Mouse (Mus musculus): Measurements from ENCODE around the gene Gramd4.

Gene Gramd4

DNA sequence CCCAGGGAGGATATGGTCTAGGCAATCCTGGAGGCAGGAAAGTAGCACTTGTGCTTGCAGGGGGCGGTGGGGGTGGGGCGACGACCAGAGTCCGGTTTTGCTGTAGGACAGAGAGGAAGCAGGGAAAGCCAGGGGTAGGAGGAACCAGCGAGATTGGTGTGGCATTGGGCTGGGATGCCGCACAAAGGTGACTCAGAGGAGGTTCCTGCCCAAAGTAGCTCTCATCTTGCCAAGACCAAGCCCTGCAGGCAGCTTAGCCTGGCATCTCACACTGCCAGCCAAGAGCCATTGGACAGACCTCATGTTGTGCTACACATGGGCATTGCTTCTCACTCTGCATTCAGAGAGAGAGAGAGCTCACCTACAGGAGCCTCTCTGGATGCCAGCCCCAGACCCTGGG, at the start of gene Gramd4:
Gene Gramd4, plus strand, starts transcription at position 283 of the 400 bp plus-strand sequence.
- no peak for DNase-seq (ENCODE audit: low read depth, low spot score)

DNA sequence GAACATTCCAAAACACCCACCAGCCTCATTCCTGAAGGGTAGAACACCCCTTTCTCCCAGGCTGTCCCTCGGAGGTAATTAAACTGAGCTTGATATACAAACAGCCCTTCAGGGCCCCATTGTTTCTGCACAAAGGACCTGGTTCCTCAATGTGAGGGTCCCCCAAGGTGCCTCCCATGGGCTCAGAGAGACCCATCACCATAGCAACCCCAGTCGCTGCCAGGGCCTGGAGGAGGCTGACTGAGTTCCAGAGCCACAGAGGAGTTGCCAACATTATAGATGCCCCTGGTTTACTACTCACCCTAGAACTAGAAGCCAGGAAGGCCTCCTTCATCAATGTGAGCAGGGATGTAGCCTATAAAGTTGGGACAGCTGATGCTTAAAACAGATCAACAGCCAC, 44.4 kb upstream of the Gramd4 start:
- DNase-seq (ENCODE audit: low read depth, low spot score): no peak

DNA sequence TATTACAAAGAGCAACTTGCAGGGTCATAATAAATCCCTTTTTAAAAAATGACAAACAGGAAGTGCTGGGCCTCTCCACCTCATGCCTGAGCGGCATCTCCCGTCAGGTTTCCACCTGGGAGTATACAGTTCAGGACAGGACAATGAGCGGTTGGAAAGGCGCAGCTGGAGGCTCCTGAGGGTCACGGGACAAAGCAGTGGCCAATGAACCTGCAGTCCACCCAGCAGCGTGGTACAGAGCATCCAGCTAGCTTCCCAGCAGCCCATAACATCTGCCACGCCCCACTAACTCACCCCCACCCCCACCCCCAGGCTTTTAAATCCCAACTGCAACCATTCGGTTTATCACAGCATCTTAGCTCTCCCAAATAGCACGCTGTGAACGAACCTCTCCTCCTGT, 43.8 kb upstream of the Gramd4 start:
- DNase-seq (ENCODE audit: low read depth, low spot score): no peak

DNA sequence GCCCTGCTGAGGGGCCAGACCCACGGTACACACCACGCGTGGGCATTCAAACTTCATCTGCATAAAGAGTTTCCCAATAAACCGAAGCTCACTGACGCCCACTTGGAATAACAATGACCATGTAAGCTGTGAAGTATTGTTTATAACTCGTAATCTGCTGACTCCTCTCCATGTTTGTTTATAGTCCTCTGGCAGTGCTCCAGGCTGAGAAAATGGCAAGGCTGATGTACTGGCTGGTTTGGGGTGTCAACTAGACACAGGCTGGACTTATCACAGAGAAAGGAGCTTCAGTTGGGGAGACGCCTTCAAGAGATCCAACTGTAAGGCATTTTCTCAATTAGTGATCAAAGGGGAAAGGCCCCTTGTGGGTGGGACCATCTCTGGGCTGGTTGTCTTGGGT, 42.5 kb upstream of the Gramd4 start:
- DNase-seq (ENCODE audit: low read depth, low spot score): no peak

DNA sequence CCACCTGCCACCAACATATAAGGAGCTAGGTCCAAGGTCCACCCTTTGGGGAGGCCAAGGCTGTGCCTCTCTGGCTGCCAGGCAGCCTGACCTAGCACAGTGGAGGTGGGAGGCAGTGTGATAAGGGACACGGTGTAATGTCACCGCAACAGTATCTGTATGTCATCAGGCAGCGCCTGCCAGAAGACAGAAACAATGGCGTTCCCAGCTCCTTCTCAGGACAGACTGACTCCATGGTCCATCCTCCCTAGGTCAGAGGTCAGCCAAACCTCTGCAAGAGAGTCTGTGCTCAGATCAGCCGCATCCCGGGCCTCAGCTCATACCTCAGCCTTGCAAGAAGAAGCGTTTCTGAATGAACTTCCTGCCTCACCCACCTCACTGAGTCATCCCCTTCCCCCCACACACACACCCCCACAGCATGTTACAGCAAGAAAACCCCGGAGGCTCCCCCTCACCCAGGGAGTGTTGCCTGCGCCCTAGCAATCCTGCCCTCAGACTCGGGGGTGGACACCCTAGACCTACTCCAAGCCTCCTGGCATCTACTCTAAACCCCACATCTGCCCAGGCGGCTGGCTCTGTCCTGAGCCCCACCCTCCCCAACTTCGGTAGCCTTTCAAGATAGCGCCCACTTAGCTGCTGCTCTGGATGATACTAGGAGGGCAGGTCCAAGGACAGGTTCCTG, 41.5 kb upstream of the Gramd4 start:
- DNase-seq (ENCODE audit: low read depth, low spot score): no peak

DNA sequence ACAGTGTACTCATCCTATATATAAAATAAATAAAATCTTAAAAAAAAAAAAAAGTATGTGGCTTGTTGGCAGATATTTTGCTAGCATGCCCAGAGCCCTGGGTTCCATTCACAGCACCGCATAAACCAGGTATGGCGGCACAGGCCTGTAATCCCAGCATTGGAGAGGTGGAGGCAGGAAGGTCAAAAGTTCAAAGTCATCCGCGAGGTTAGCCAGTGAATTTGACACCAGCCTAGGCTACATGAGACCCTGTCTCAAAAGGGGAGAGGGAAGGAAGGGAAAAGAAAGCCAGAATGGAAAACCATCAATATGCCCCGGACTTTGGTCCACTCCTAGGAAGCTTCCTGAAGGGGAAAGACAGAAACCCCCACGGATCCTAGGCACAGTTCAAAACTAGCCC, 40.2 kb upstream of the Gramd4 start:
- no peak for DNase-seq (ENCODE audit: low read depth, low spot score)

DNA sequence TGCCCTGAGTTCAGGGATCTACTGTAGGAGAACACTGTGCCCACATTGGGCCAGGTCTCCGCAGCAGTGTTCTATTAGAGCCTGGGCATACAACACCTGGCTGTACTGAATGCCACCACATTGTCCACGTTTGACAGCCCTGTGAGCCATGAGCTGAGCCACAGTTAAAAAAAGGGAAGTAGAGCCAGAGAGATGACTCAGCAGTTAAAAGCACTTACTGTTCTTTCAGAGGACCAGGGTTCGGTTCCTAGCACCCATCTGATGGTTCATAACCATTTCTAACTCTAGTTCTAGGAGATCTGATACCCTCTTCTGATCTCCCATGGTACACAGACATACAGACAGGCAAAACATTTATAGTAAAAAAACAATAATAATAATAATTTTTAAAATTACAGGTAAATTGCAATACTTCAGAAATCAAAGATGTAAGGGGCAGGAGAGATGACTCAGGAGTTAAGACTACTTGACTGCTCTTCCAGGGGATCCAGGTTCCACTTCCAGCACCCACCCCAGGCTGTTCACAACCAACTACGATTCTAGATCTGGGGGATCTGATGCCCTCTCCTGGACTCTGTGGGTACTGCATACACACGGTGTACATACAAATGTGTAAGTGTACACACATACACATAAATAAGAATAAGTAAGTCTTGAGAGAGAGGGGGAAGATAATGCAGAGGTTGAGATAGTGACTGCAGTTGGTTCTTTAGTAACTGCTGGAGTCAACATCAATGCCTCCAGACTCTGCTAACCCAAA, 38.6 kb upstream of the Gramd4 start:
- DNase-seq (ENCODE audit: low read depth, low spot score): no peak

DNA sequence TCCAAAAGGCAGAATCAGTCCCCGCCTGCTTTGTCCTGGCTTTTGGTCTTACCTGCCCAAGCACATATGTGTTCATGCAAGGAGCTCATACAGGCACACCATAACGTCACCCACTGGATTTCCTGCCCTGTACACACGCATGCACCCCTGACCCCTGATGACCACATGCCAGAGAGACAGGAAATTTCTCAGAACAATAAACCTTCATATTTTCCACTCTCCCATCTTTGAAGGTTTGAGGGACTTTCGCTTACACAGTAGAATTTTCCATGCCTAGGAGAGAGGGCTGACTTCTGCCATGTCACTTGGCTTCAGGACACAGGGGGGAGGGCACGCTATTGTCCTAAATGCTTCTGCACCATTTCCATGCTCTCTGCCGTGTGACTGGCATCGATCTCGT, 37.5 kb upstream of the Gramd4 start:
- no peak for DNase-seq (ENCODE audit: low read depth, low spot score)

DNA sequence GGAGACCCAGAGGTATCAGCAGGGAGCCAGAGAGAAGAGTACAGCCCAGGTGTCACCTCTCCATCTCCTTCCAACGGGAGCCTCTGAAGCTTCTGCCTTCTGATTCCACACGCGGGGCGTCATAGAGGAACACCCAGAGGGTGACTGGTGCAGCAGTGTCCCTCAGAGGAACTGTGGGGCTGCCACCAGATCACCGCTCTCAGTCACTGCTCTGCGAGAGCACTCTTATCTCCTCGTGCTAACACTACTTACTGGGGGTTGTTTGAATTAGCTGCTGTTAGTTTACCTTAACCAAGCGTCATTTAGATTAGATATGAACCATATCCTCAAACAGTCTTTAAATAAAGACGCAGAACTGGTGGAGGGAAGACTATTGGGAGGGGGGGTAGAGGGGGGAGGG, 36.2 kb upstream of the Gramd4 start:
- no peak for DNase-seq (ENCODE audit: low read depth, low spot score)

DNA sequence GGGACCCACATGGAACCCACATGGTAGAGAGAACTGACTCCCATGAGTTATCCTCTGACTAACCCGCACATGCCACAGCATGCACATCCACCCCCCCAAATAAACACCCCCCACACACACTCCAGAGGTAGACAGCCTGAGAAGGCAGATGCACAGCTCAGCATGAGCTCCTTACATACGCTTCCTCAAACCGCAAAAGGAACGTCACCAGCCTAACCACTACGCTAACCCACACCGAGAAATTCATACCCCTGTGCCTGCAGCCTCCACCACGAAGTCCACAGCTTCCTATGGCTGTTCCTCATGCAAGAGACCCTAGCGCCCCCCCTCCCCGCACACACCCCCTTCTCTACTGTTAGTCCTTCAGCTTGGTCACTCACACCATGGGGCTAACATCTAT, 35.5 kb upstream of the Gramd4 start:
- DNase-seq (ENCODE audit: low read depth, low spot score): no peak

DNA sequence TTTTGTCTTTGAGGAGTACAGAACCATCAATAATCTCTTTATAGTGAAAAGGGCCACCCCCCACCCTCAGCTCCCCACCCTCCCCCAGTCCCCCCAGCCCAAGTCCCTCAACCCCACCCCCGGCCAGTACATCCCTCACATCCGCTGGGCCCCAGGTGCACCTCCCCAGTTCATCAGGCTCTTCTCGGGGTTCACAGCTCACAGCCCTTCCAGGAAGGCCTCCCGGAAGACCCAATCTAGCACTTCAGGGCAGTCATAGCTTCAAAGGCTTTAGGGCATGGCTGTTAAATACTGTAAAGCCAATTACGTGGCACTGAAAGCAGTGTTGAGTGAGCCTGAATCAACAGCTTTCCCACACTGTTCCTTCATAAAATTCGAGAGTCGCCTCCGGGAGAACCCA, 29.6 kb upstream of the Gramd4 start:
- no peak for DNase-seq (ENCODE audit: low read depth, low spot score)

DNA sequence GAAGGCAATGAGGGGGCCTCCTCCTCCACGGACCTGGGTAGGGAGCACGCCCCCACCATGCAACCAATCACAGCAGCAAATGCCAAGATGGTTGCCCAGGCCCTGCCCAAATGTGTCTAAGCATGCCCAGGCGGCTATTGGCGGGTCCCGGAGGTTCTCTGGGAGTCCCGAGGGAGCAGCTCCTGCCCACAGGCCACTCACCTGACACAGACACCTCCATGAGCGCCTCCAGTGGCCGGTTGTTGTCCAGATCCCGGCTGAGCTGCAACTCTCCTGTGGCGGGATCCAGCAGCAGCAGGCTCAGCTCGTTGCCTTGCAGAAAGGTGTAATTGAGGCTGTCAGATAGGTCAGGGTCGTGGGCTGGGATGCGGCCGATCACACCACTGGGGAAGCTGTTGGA, 27.5 kb upstream of the Gramd4 start:
- DNase-seq (ENCODE audit: low read depth, low spot score): no peak

DNA sequence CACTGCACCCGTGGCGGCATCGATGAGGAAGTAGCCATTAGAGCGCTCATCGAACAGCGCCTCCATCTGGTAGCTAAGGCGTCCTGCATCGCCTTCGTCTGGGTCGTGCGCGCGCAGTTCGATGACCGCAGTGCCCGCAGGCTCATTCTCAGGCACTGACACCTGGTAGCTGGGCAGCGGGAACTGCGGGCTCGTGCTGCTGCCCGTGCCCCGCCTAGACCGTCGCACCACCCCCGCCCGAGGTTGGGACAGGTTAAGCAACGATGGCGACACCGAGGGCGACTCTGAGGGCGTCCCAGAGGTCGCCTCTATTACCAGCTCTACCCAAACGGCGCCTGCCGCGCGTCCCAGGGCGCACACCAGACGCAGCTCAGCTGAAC, 24.7 kb upstream of the Gramd4 start:
- DNase-seq (ENCODE audit: low read depth, low spot score): no peak

DNA sequence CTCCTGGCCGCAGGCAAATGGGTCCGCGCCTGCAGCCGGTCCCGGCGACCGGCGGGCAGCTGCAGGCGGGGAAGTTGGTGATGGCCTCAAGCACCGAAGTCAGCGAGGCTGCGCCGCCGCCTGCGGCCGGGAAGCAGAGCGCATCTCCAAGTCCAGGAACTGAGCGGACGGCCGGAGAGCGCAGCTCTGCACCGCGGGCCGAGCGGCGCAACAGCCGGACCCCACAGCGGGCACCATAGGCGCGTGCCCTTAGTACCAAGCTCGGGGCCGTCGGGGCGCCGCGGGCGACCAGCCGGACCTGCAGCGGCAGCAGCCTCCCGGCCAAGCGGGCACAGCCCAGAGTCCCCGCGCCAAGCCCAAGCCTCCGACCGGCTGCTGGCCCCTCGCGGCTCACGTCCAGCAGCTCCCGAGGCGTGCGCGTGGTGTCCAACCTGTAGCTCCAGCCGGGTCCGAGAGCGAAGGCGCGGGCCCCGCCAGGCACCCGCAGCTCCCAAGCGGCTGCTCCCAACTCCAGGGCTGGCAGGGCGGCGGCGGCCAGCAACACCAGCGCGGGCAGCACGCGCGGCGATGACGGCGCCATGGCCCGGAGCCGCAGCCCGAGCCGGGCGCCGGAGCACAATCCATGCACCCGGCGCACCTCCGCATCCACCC, 24.2 kb upstream of the Gramd4 start, which contains the start of gene Celsr1:
Gene Celsr1, minus strand, starts transcription at position 587 of the 651 bp plus-strand sequence.
- DNase-seq (ENCODE audit: low read depth, low spot score): no peak

DNA sequence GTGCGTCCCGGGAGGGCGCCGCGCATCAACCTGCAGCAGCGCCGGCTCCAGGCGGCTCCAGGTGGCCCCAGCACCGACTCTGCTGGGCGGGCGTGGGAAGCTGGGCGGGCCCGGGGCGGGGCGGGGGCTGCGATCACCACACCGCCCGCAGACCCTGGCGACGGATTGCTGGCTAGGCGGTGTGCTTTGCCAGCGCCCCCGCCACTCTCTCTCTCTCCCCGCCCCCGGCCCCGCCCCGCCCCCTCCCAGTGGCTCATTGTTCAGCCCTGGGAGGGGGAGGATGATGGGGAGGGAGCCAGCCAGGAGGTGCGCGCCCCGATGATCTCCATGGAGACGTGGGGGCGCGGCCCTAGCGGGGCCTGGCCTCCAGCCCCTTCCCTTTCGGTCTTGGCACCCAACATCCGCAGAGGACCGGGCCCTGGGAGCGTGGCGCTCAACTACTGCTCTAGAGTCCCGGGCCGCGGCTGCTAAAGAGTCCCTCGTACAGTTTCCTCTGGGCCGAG, 23.4 kb upstream of the Gramd4 start:
- no peak for DNase-seq (ENCODE audit: low read depth, low spot score)

DNA sequence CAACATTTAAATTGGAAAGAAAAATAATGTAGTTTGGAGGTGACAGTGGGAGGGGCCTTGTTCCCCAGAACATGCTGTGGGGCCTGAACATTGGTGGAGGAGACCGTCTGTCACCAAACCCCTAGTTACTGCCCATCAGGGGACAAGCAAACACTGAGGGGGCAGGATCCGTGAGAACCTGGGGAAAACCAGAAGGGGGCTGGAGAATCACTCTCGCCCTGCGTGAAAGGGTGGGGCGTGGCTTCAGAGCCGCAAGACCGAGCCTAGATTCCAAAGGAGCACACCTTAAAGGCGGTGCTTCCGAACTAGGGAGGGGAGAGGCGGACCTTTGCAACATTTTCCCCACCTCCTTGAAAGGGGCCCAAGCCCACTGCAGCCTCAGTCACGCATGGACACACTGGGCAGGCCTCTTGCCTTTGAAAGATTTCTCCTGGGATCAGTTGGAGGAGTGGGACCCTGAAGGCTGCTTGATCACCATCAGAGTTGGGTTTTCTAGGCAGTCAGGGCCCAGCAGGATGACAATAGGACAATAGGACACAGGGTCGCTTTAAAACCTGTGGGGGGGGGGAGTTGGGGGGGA, 22.6 kb upstream of the Gramd4 start:
- DNase-seq (ENCODE audit: low read depth, low spot score): no peak

DNA sequence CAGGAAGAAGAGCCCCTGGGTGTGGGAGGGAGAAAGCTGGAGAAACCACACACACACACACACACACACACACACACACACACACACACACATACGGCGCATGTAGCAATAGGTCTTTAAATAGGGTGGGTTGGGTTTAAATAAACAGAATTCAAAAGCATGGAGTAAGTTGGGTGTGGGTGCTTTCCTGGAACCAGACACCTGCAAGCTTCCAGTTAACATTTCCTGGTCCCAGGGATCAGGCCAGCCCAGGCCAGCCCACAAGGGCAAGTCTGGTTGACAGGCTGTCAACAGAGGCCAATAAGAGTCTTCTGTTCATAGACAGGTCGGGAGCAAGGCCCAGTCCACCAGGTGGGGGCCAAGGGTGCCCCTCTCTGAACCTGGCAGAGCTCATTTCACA, 21.6 kb upstream of the Gramd4 start:
- no peak for DNase-seq (ENCODE audit: low read depth, low spot score)

DNA sequence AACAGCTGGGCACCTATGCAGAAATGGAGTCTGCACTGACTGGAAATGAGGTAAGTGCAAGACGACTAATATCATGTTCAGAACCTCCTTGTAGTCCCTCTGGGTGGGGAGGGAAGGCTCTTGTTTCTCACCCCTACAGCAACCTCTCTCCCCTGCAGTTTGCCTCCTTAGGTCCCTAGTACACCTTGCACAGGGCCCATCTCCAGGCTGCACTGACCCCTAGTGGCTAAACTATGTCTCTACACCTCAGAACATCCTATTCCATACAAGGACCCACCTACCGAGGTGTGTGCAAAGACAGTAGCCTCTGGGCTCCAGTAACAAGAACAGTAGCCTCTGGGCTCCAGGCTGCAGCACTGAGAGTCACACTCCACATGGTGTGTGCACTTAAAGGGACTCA, 18.7 kb upstream of the Gramd4 start:
- peak; percentile 52 for DNase-seq (ENCODE audit: low read depth, low spot score)

DNA sequence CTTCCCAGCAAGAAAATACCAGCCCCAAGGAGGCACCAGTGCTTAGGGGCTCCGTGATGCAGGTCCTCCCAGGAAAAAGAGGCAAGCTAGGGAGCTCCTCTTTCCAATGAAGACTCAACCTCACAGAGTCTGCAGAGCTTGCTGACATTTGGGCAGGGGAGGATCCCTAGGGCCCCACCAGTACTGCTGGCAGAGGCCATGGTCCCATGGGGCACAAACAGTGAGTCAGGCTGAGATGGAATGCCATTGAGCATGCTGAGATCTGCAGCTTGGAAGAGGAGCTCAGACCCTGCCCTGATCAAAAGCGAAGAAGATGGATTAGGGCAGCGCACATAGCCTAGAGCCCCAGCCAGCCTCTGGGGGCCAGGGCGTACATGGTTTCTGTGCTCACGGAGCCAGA, 16.1 kb upstream of the Gramd4 start:
- no peak for DNase-seq (ENCODE audit: low read depth, low spot score)

DNA sequence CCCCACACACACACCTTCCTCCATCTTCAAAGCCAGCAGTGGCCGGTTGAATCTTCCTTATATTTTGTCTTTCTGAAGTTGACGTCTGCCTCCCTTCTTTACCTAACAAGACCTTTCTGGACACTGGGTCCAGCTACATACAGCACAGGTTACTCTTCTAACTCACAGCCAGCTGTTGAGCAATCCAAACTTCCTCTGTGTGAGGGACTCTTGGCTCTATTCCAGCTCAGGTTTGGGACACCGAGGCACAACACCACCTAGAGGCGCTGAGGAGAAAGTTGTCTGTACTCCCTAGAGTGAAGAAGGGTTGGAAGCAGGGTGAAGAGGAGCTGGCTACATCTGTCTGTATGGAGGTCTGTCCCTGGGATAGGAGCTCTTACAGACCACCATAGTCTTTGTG, 15.1 kb upstream of the Gramd4 start:
- DNase-seq (ENCODE audit: low read depth, low spot score): no peak

DNA sequence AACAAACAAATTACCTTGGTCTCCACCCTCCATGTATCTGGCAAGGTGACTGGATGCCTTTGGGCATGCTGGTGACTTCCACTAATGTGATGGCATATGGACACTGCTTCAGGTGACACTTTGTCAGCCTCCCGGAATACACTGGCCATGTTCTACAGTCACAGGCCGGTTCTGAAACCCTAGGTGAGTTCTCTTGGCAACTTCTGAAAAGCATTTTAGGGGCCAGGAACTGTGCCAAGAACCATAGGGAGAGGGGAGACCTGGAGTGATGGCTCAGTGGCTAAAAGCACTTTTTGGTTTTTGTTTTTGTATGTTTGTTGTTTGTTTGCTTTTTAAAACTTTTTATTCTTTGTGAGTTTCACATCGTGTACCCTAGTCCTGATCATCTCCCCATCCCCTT, 8.0 kb upstream of the Gramd4 start:
- DNase-seq (ENCODE audit: low read depth, low spot score): no peak

DNA sequence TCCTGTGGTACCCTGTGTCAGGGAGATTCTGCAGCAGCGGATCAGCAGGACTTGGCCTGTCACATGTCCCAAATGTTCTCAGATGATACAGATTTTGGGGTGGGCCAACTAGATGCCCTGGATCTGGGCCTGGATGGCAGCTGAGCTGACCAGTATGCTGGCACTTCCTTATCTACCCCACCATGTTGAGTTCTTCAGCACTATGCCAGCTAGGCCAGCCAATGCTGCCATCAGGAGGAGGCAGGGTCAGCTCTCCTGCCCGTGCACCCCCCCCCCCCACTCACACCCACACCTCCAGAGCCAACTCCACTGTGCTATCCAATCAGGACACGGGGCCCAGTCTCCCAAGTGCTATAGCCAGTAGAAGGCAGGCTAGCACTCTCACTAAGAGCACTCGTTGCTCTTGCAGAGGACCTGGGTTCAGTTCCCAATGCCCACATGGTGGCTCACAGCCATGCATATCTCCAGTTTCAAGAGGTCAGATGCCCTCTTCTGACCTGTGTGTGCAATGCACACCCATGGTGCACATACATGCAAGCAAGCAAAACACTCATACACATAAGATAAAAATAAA, 7.2 kb upstream of the Gramd4 start:
- no peak for DNase-seq (ENCODE audit: low read depth, low spot score)
